Mouse (Mus musculus): ENCODE data around the gene Ireb2. TPM values are rescaled to one million over a fixed set of nuclear protein-coding genes. Genes with fewer than 3 reads are reported as not detected.
"Not testable (repeated sequence)": the region's sequence is repeated elsewhere in the genome, so short reads cannot be mapped to it uniquely, and the experiment has no call there.

Gene Ireb2
- polyA plus RNA-seq, 1 experiment from 2014 or later, result 64.5 TPM

DNA sequence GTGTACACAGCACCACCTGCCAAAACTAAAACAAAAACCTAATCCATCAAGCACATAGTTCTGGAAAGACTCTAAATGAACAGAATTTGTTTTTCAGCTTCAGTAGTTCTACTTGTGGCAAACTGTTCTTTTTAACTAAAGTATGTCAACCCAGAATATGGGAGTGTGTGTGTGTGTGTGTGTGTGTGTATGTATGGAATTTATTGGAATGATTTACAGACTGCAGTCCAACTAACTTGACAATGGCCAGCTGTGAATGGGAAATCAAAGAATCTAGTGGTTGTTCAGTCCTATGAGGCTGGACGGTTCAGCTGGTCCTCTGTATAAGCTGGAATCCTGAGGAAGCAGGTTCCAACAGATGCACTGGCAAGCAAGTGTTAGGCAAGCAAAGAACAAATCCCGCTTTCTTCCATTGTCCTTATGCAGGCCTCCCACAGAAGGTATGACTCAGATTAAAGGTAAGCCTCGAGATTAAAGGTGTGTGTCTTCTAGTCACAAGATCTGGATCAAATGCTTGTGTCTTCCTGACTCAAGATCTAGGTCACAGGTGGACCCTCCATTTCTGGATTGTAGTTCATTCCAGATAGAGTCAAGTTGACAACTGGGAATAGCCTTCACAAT lies 18.9 kb upstream of the Ireb2 start:
- H3K9ac ChIP-seq, result no peak overlapping the region
- WGBS, result 76% methylated on average over 3 of the region's 3 CpGs
- H3K36me3 ChIP-seq, result no peaks in the 10 kb centered on the region
- H3K27me3 ChIP-seq (replicated peaks), result no peaks in the 10 kb centered on the region
- no peak overlapping the region for H3K4me3 ChIP-seq
- H3K4me1 ChIP-seq, result no peaks in the 10 kb centered on the region
- no peaks in the 10 kb centered on the region for H3K9me3 ChIP-seq
- H3K27ac ChIP-seq, result no peak overlapping the region
- H3K4me2 ChIP-seq (replicated peaks), result no peak overlapping the region
- ATAC-seq (ENCODE audit: low FRiP score, low read depth), result no peak

DNA sequence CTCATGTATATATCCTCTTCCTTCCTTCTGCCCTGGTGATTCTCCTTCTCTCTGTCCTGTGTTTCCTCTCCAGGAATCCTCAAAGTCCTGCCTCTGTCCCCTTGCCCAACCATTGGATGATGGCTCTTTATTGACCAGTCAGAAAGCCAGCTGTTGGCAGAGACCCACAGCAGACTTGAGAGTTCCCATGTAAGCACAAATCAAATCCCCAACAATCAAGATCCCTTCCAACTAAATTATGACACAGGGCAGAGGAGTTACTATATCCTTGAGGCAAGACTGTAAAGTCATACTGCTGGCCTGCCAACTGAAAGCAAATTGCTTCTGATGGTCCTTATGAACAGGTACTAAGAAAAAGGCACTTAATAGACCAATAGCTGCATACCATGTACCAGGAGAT lies 15.4 kb upstream of the Ireb2 start:
- H3K4me2 ChIP-seq (replicated peaks), result no peak overlapping the region
- no peaks in the 10 kb centered on the region for H3K4me1 ChIP-seq
- ATAC-seq (ENCODE audit: low FRiP score, low read depth), result no peak
- H3K27me3 ChIP-seq (replicated peaks), result no peaks in the 10 kb centered on the region
- no peaks in the 10 kb centered on the region for H3K9me3 ChIP-seq
- H3K27ac ChIP-seq, result no peak overlapping the region
- H3K36me3 ChIP-seq, result no peaks in the 10 kb centered on the region
- no peak overlapping the region for H3K4me3 ChIP-seq
- no peak overlapping the region for H3K9ac ChIP-seq

DNA sequence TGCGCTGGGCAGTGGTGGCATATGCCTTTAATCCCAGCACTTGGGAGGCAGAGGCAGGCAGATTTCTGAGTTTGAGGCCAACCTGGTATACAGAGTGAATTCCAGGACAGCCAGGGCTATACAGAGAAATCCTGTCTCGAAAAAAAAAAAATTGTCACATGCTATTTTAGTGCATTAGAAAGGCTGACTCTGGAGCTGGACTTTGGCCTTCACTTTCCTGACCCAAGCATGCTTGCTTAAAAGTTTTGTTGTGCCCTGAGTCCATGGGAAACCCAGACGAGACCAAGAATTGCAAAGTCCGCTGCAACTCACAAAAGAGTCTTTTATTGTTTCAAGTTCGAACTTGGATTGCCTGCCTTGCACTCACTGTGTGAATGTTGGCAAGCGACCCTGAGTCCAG lies 10.6 kb upstream of the Ireb2 start:
- H3K36me3 ChIP-seq; H3K27ac ChIP-seq; H3K4me1 ChIP-seq; H3K9ac ChIP-seq; ATAC-seq (ENCODE audit: low FRiP score, low read depth); H3K4me3 ChIP-seq; H3K4me2 ChIP-seq (replicated peaks); H3K27me3 ChIP-seq (replicated peaks); H3K9me3 ChIP-seq: not testable (repeated sequence)
- 53% methylated on average over 6 of the region's 6 CpGs for WGBS

DNA sequence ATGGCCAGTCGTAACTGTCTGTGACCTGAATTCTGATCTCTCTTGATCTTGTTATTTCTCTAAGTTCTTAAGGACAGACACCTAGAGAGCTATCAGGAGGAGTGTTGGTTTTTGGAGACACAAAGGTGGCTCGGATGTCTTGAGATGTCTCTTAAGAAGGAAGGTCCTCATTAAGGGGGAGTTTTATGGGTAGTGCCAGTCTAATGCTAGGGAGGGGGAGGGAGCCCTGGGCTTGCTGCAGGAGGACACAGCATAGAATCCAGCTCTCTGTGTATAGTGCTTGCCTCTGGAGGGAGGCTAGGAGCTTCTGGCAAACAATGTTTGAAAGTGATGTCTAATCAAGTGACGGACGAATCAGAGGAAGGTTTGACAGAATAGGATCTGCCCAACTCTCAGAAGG lies 10.0 kb upstream of the Ireb2 start:
- Histone ChIP-seq H3K27ac (no peak overlapping the region), H3K4me3 (no peak overlapping the region), H3K9me3 (no peaks in the 10 kb centered on the region), H3K4me1 (peaks cover 6% of the 10 kb centered on the region; the same call in 1 of the 2 replicates), H3K36me3 (no peaks in the 10 kb centered on the region), H3K4me2 (replicated peaks) (0 out of 2 replicates have a peak overlapping the region, but pooled peaks have one; percentile 14), H3K9ac (no peak overlapping the region), H3K27me3 (replicated peaks) (no peaks in the 10 kb centered on the region)
- no peak for ATAC-seq (ENCODE audit: low FRiP score, low read depth)
- 18% methylated on average over 4 of the region's 4 CpGs for WGBS

DNA sequence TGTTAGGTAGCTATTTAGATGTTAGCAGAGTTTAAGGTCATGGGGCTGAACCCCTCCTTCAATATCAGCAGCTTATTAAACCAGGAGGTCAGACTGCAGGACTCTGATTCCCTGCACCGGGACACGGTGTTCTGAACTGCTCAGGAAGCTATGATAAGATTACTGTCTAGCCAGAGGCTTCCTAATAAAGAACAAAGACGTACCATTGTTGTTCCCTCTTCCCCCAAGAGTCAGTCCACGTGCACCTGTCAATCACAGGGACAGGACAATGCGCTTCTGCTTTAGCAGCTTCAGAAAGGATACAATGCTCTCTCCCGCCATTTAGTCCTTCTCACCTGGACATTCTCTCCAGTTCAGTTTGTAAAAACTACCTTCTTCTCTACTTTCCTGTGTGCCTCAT lies 8.0 kb upstream of the Ireb2 start:
- 41% methylated on average over 6 of the region's 6 CpGs for WGBS
- Histone ChIP-seq H3K36me3 (no peaks in the 10 kb centered on the region), H3K27me3 (replicated peaks) (no peaks in the 10 kb centered on the region), H3K9ac (no peak overlapping the region), H3K27ac (no peak overlapping the region), H3K9me3 (no peaks in the 10 kb centered on the region), H3K4me1 (peaks cover 6% of the 10 kb centered on the region; the same call in 1 of the 2 replicates), H3K4me2 (replicated peaks) (no peak overlapping the region), H3K4me3 (no peak overlapping the region)
- no peak for ATAC-seq (ENCODE audit: low FRiP score, low read depth)

DNA sequence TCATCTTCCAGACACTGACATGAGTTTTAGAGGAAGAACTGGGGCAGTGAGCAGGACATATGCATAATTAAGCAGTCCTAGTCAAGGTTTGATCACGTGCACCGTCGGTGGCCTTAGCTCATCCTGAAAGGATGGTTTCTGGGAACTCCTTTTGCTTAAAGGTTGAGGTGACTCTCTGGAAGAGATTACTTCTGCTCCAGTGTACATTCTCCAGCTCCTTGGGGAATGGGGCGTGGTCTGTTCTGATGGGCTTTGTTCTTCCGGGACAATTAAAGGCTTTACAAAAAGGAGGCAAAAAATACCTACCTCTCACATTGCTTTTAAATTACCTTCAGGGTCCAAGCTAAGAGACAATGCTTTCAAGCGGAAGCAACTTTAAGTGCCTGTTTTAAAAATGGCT lies 7.5 kb upstream of the Ireb2 start:
- ATAC-seq (ENCODE audit: low FRiP score, low read depth), result no peak
- Histone ChIP-seq H3K36me3 (no peaks in the 10 kb centered on the region), H3K4me3 (no peak overlapping the region), H3K9me3 (no peaks in the 10 kb centered on the region), H3K27ac (no peak overlapping the region), H3K4me2 (replicated peaks) (no peak overlapping the region), H3K27me3 (replicated peaks) (no peaks in the 10 kb centered on the region), H3K9ac (no peak overlapping the region), H3K4me1 (peaks cover 6% of the 10 kb centered on the region; the same call in 1 of the 2 replicates)
- 55% methylated on average over 6 of the region's 6 CpGs for WGBS

DNA sequence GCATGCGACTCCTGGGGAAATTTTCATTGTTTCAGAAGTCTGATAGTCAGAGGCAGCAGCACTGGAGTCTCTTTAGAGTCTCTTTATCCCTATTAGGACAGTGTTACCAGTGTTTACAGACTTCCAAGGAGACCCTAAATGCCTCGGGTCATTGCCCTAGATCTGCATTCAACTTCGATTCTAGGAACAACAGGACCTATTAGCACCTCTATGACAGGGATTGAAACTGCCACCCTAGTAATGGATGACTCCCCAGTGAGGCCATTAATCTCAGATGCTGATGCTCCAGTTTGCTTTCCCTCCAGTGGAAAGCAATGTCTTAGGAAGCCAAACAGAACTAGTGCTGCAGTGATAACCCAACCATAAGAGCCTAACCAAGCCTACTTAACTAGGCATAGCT lies 6.1 kb upstream of the Ireb2 start:
- ATAC-seq (ENCODE audit: low FRiP score, low read depth), result no peak

DNA sequence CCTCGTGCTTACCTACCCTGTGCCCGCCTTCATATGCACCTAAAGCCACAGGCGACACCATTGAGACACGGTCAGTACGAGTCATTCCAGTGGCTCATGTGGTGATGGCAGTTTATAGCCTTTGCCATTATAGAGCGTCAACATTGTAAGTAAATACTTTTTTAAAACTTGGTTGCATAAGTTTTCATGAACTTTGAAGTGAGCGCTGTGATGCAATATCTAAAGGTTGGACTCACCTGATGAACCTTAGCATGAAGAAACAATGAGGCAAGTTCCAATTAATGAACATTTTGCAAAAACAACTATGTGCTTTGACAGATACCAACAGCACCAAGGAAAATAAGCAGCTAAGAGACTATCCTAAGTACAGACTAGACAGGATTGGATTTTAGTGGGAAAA lies 3.1 kb upstream of the Ireb2 start:
- Histone ChIP-seq H3K4me2 (replicated peaks) (no peak overlapping the region), H3K27me3 (replicated peaks) (no peaks in the 10 kb centered on the region), H3K27ac (no peak overlapping the region), H3K36me3 (peaks cover under 1% of the 10 kb centered on the region; the same call in 1 of the 2 replicates), H3K4me1 (peaks cover 16% of the 10 kb centered on the region), H3K9me3 (no peaks in the 10 kb centered on the region), H3K9ac (no peak overlapping the region), H3K4me3 (no peak overlapping the region)
- no peak for ATAC-seq (ENCODE audit: low FRiP score, low read depth)
- WGBS, result 76% methylated on average over 7 of the region's 7 CpGs

More for the DNA sequence above, 6.1 kb upstream of the Ireb2 start:
- Histone ChIP-seq H3K9ac (no peak overlapping the region), H3K4me2 (replicated peaks) (no peak overlapping the region), H3K4me3 (no peak overlapping the region), H3K9me3 (no peaks in the 10 kb centered on the region), H3K27me3 (replicated peaks) (no peaks in the 10 kb centered on the region), H3K36me3 (no peaks in the 10 kb centered on the region), H3K27ac (no peak overlapping the region), H3K4me1 (peaks cover 8% of the 10 kb centered on the region; the same call in 1 of the 2 replicates)
- WGBS, result 4% methylated on average over 3 of the region's 3 CpGs

DNA sequence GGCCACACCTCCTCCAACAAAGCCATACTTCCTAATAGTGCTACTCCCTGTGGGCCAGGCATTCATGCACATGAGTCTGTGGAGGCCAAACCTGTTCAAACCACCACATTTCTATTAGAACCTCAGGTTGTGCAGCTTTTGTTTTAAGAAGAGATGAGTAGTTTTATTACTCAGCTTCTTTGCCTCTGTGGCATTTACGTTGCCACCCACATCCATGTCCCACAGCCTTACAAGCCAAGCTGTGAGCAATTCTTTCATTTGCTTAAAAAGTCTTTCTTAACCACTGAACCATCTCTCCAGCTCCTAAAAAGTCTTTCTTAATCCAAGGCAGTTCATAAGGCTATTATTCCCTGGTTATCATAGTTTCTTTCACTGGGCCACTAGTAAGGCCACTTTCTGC lies 15.2 kb downstream of the Ireb2 start:
- Histone ChIP-seq H3K4me1 (no peaks in the 10 kb centered on the region), H3K36me3 (peaks cover 34% of the 10 kb centered on the region), H3K4me3 (no peak overlapping the region), H3K27ac (no peak overlapping the region), H3K9ac (no peak overlapping the region), H3K4me2 (replicated peaks) (no peak overlapping the region), H3K9me3 (no peaks in the 10 kb centered on the region), H3K27me3 (replicated peaks) (no peaks in the 10 kb centered on the region)
- 78% methylated on average over 1 of the region's 1 CpGs for WGBS
- ATAC-seq (ENCODE audit: low FRiP score, low read depth), result no peak

DNA sequence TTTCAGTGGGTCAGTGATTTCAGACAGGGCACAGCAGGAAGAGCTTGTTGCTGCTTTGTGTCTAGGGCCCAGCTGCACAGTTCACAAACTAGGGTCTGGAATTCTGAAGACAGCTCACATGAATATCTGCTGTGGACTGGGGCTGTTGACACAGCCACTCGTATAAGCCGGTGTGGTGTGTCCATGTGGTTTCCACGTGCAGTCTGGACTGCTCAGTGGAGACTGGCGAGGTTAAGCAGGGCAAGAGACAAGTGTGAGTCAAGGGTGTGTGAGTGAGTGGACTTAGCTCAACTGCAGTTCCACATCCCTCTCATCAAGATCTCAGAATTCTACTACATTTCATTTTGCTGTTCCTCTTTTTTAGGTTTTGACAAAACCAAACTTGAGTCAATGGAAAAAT lies 28.5 kb downstream of the Ireb2 start:
- Histone ChIP-seq H3K4me2 (replicated peaks) (no peak overlapping the region), H3K36me3 (peaks cover 53% of the 10 kb centered on the region), H3K4me1 (no peaks in the 10 kb centered on the region), H3K9ac (no peak overlapping the region), H3K9me3 (no peaks in the 10 kb centered on the region), H3K27me3 (replicated peaks) (no peaks in the 10 kb centered on the region), H3K27ac (no peak overlapping the region), H3K4me3 (no peak overlapping the region)
- no peak for ATAC-seq (ENCODE audit: low FRiP score, low read depth)
- WGBS, result 68% methylated on average over 4 of the region's 4 CpGs

DNA sequence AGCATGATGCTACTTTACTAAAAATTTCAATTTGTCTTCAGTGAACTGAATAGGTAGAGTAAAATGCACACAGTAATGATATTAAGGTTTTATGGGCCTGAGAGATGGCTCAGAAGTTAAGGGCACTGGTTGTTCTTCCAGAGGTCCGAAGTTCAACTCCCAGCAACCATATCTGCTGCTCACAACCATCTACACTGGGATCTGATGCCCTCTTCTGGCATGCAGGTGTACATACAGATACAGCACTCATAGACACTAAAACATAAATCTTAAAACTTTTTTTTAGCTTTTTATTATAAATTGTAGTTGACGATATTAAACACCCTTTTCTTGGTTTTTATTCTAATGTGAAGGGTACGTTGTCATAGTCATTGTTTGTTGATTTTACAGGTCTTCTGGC lies 33.5 kb downstream of the Ireb2 start:
- ATAC-seq (ENCODE audit: low FRiP score, low read depth), result no peak
- no peak overlapping the region for H3K4me2 ChIP-seq (replicated peaks)
- peaks cover 62% of the 10 kb centered on the region for H3K36me3 ChIP-seq
- H3K9me3 ChIP-seq, result no peaks in the 10 kb centered on the region
- no peak overlapping the region for H3K9ac ChIP-seq
- no peaks in the 10 kb centered on the region for H3K4me1 ChIP-seq
- no peak overlapping the region for H3K27ac ChIP-seq
- no peaks in the 10 kb centered on the region for H3K27me3 ChIP-seq (replicated peaks)
- WGBS, result 91% methylated on average over 3 of the region's 3 CpGs
- no peak overlapping the region for H3K4me3 ChIP-seq

DNA sequence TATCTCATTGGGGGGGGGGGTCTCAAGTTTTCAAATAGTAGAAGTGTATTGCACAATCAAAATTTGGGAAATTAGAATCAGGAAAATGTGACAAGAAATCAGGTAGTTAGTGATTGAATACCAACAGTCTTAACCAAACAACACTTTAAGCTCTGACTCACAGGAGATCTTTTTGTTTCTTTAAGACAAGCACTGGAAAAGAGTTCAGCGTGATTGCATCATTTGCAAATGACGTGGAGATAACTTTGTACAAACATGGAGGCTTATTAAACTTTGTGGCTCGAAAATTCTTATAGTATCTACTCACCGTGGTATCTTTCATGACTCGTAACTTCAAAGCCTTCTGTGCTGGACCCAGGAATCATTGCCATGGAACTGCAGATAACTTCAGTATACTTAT lies 45.9 kb downstream of the Ireb2 start:
- peaks cover 49% of the 10 kb centered on the region for H3K36me3 ChIP-seq
- no peak overlapping the region for H3K9ac ChIP-seq
- no peak overlapping the region for H3K4me2 ChIP-seq (replicated peaks)
- H3K27ac ChIP-seq, result no peak overlapping the region
- H3K27me3 ChIP-seq (replicated peaks), result no peaks in the 10 kb centered on the region
- no peaks in the 10 kb centered on the region for H3K9me3 ChIP-seq
- no peak for ATAC-seq (ENCODE audit: low FRiP score, low read depth)
- no peak overlapping the region for H3K4me3 ChIP-seq
- 95% methylated on average over 5 of the region's 5 CpGs for WGBS
- no peaks in the 10 kb centered on the region for H3K4me1 ChIP-seq

DNA sequence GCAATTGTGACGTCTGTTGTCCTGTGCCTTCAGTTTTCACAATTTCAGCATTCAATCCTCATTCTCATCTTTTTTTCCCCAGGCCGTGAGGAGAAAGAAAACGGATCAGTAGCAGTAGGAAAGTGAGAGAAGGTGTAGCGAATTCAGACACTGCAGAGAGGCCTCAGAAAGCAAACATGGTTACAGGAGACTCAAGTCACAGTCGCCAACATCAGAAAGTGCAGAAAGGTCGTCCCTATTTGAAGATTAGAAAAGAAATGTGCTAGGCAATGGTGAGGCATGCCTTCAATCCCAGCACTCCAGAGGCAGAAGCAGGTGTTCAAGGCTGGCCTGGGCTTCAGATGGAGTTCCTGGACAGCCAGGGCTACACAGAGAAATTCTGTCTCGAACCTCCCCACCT lies 52.0 kb downstream of the Ireb2 start:
- no peak for ATAC-seq (ENCODE audit: low FRiP score, low read depth)
- Histone ChIP-seq H3K4me2 (replicated peaks) (no peak overlapping the region), H3K27ac (no peak overlapping the region), H3K9ac (no peak overlapping the region), H3K27me3 (replicated peaks) (no peaks in the 10 kb centered on the region), H3K36me3 (peaks cover 7% of the 10 kb centered on the region), H3K4me3 (no peak overlapping the region), H3K4me1 (peaks cover 6% of the 10 kb centered on the region; the same call in 1 of the 2 replicates), H3K9me3 (no peaks in the 10 kb centered on the region)
- WGBS, result 74% methylated on average over 7 of the region's 7 CpGs

Measured in neural tube, embryonic 12.5 days (tissue).